Mouse (Mus musculus) frontal cortex, postnatal 14 days (tissue): Measurements from ENCODE around the gene Psmb8.

Experiments
- DNase-seq, 2 experiments: peaks; one replicate each; pipeline ENCODE4 v3.0.0; 2022; ENCODE audit warnings: low spot score in 2 of 2

Psmb8 gene

DNA sequence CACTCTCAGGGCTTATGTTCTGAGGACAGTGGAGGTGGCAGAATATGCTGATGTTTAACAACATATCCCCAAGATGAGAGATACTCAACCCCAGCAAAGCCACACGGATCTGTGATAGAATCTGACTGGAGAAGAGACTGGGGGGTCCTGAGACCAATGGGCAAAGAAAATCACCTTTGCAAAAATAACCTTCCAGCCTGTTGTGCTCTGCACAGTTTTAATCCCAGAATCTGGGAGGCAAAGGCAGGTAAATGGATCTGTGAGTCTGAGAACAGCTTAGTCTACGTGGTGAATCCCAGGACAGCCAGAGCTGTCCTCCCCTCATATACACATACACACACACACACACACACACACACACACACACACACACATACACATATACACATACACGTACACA lies 51.8 kb downstream of the Psmb8 start:
- no peak for DNase-seq

DNA sequence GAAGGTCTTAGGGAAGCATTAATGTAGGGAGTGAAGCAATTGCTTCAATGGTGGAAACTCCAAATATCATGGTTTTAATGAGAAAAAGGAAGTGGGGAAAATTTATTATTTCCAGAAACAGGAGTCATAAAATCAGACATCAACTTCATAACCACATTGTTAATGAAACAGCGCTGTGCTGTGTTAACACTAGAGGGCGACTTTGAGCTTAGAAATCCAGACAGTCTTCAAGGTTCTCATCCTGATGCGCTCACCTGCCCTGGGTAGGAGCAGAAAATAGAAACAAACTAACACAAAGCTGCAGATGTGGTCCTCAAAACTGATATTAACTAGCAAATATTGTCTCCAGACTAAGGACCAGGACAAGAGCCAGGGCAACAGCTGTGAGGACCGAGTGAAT lies 52.4 kb downstream of the Psmb8 start:
- DNase-seq = peak in 1 of 2 experiments; percentile 36
